Mouse (Mus musculus) megakaryocyte, embryonic 14.5 days (primary cell): ENCODE measurements around the gene Tsc22d3. TPM values are rescaled to one million over a fixed set of nuclear protein-coding genes. Genes with fewer than 3 reads are reported as not detected.
"Not testable (repeated sequence)": the region's sequence is repeated elsewhere in the genome, so short reads cannot be mapped to it uniquely, and the experiment has no call there.

Experiments used
- H3K27me3 ChIP-seq: replicated peaks from 2 replicates; pipeline ENCODE3; 2012; ENCODE audit warnings: inconsistent platforms
- H3K36me3 ChIP-seq: replicated peaks from 2 replicates; pipeline ENCODE3; 2012; ENCODE audit warnings: low read length, inconsistent platforms, mixed read lengths
- H3K4me1 ChIP-seq: 2 replicates; pipeline ENCODE4 v1.6.1; 2012; ENCODE audit warnings: inconsistent platforms
- H3K4me3 ChIP-seq: replicated peaks from 2 replicates; pipeline ENCODE3; 2012; ENCODE audit warnings: moderate library complexity, mild to moderate bottlenecking, inconsistent platforms
- H3K9me3 ChIP-seq: 2 replicates; pipeline ENCODE4 v1.6.1; 2012; ENCODE audit warnings: inconsistent platforms
- FLI1 ChIP-seq: IDR thresholded peaks from 2 replicates; pipeline ENCODE4 v1.6.1; 2012; ENCODE audit warnings: low read length, inconsistent platforms, mixed read lengths
- GATA1 ChIP-seq: IDR thresholded peaks from 3 replicates; pipeline ENCODE4 v1.6.1; 2012; ENCODE audit warnings: mixed read lengths, low read length, inconsistent platforms, borderline replicate concordance
- polyA plus RNA-seq: library from polyadenylated mRNA; stranded (reverse); fragments of >175 nt; gene quantifications from 2 replicates; pipeline ENCODE4 v1.2.3, GENCODE M21; 2012; ENCODE audit warnings: low replicate concordance; ENCODE audit not compliant: insufficient read depth

Gene Tsc22d3
- polyA plus RNA-seq, 1 experiment = 59.7 TPM

DNA sequence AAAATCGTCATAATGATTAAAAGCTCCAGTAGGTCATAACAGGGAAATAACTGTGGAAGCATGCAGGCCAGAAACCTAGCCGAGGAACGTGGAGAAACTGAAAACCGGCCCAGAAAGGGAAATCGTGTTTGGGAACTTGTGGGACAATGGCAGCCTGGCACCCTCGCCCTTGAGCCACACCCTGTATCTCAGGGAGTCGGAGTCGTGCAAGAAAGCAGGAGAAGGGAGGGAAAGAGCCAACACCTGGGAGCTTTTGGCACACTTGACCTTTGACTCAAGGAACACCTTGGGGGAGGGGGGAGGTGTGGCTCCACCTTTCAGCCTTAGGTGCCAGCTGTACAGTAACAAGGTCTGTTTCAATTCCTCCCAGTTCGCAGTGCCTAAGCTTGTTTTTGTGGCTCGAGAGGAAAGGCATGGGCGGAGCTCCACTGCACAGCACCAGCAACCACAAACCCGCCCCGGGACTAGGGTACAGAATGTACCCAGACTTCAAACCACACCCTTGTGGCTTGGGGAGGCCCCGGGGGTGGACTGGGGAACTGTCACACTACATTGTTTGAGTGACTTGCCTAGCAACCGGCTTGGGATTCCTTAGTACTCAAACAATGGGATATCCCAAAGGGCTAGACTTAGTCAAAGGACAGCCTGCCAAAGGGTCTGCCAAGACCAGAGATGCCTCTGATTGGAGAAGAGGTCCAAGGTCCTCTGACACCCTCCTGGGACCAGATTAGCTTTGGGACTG lies 94.8 kb downstream of the Tsc22d3 start:
- no peak for TF ChIP-seq FLI1
- no peak for TF ChIP-seq GATA1
- H3K27me3 ChIP-seq = no peaks in the 10 kb centered on the region
- no peaks in the 10 kb centered on the region for H3K36me3 ChIP-seq
- H3K4me1 ChIP-seq = peaks cover 74% of the 10 kb centered on the region
- H3K9me3 ChIP-seq = no peaks in the 10 kb centered on the region
- H3K4me3 ChIP-seq = peak overlapping the region; percentile 86

GRCm38 (mm10) chrX:140503905-140504304 lies 96.6 kb downstream of the Tsc22d3 start:
- Histone ChIP-seq H3K4me3 (peak overlapping the region; percentile 48), H3K9me3 (no peaks in the 10 kb centered on the region), H3K4me1 (peaks cover 69% of the 10 kb centered on the region), H3K27me3 (no peaks in the 10 kb centered on the region), H3K36me3 (no peaks in the 10 kb centered on the region)
- TF ChIP-seq FLI1 (no peak), GATA1 (no peak)

GRCm38 (mm10) chrX:140501401-140502301 lies 98.8 kb downstream of the Tsc22d3 start:
- Histone ChIP-seq H3K27me3 (no peaks in the 10 kb centered on the region), H3K9me3 (no peaks in the 10 kb centered on the region), H3K4me1 (peaks cover 56% of the 10 kb centered on the region), H3K4me3 (no peak overlapping the region), H3K36me3 (no peaks in the 10 kb centered on the region)
- TF ChIP-seq GATA1 = no peak
- no peak for TF ChIP-seq FLI1

DNA sequence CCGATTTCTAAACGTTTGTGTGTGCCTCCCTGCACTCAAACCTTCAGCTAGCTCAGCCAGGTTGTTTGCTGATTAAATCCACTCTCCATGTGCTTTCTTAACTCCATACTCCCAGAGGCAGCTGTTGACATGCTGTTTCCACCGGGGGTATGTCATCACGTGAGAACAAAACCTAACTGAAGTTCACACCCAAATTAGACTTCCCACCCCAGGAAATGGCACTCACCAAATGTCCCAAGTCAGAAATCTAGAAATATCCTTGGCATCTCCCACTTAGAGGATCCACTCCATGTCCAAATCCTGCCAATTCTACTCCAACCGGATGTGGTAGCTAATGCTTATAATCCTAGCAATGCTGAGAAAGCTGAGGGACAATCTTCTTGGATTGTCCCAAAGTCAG lies 100.2 kb downstream of the Tsc22d3 start:
- TF ChIP-seq GATA1 (no peak), FLI1 (no peak)
- H3K4me1 ChIP-seq = peaks cover 42% of the 10 kb centered on the region

GRCm38 (mm10) chrX:140498431-140498830 lies 102.0 kb downstream of the Tsc22d3 start:
- H3K4me3 ChIP-seq, H3K36me3 ChIP-seq, H3K27me3 ChIP-seq, H3K9me3 ChIP-seq: not testable (repeated sequence)
- peaks cover 44% of the 10 kb centered on the region for H3K4me1 ChIP-seq

More for the DNA sequence above, 100.2 kb downstream of the Tsc22d3 start:
- no peaks in the 10 kb centered on the region for H3K27me3 ChIP-seq
- H3K4me3 ChIP-seq = no peak overlapping the region
- H3K9me3 ChIP-seq = no peaks in the 10 kb centered on the region
- H3K36me3 ChIP-seq = no peaks in the 10 kb centered on the region

GRCm38 (mm10) chrX:140494170-140494569 lies 106.3 kb downstream of the Tsc22d3 start:
- Histone ChIP-seq H3K27me3 (peaks cover 2% of the 10 kb centered on the region), H3K4me1 (peaks cover 42% of the 10 kb centered on the region), H3K9me3 (no peaks in the 10 kb centered on the region), H3K36me3 (no peaks in the 10 kb centered on the region), H3K4me3 (no peak overlapping the region)
- TF ChIP-seq GATA1 = no peak
- TF ChIP-seq FLI1 = no peak

GRCm38 (mm10) chrX:140493527-140494029 lies 106.9 kb downstream of the Tsc22d3 start:
- TF ChIP-seq GATA1 (no peak), FLI1 (no peak)
- Histone ChIP-seq H3K9me3 (no peaks in the 10 kb centered on the region), H3K27me3 (peaks cover 4% of the 10 kb centered on the region), H3K36me3 (no peaks in the 10 kb centered on the region), H3K4me1 (peaks cover 42% of the 10 kb centered on the region), H3K4me3 (no peak overlapping the region)

DNA sequence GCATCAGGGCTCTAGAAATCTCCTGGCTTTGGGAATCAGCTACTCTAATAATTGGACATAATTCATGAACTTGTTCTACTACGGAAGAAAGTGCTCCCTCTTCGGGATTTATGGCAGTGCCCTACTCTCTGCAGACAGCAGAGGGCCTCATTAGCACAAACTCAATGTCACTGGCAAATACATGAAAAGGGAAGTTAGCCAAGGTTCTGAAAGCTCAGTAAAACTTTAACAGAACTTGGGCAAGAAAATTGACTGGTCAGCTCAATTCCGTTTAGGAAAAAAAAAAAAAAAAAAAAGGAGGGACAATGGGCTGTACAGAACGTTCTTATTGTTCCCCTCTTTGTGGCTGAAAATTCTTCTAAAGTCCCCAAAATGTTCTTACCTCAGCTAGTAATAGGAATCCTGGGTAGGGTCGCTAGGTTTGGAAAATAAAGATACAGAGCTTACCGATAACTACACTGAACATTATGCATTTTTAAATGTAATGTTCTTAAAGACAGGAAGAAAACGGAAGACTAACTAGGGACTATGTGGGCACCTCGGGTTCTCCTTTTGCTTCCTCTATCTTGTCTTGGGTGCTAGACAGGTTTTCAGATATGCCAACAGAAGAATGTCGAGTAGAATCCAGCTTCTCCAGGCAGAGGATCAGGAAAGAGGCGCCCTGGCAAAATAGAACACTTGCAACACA lies 108.4 kb downstream of the Tsc22d3 start:
- Histone ChIP-seq H3K4me1 (peaks cover 42% of the 10 kb centered on the region), H3K27me3 (peaks cover 4% of the 10 kb centered on the region), H3K9me3 (no peaks in the 10 kb centered on the region), H3K36me3 (no peaks in the 10 kb centered on the region), H3K4me3 (no peak overlapping the region)
- TF ChIP-seq FLI1 = no peak
- TF ChIP-seq GATA1 = no peak

- TF ChIP-seq FLI1 (no peak), GATA1 (no peak)
- Histone ChIP-seq H3K4me1 (peaks cover 50% of the 10 kb centered on the region), H3K36me3 (no peaks in the 10 kb centered on the region), H3K27me3 (peaks cover 4% of the 10 kb centered on the region), H3K9me3 (no peaks in the 10 kb centered on the region), H3K4me3 (no peak overlapping the region)
These were observed 110.3 kb downstream of the Tsc22d3 start for GRCm38 (mm10) chrX:140490203-140490602.

Other genes with a start within 250 kb of the Tsc22d3 start
- 1.7 TPM in 1 of 2 replicates, not detected in the other for gene Prps1, start 144.0 kb downstream of the Tsc22d3 start, polyA plus RNA-seq
- not detected in 2 replicates for gene Mid2, start 63.9 kb upstream of the Tsc22d3 start, polyA plus RNA-seq
- gene Tex13b, start 212.8 kb upstream of the Tsc22d3 start, polyA plus RNA-seq = not detected in 2 replicates